Mouse (Mus musculus) small intestine, adult 2 months (tissue): ENCODE data around the gene Acot7. TPM values are rescaled to one million over a fixed set of nuclear protein-coding genes. Genes with fewer than 3 reads are reported as not detected.

ENCODE experiments used
- H3K27ac ChIP-seq: fragments of 200-500 bp; 2 replicates; pipeline ENCODE4 v1.5.1; 2012; ENCODE audit warnings: low read depth, low read length, control low read depth, inconsistent platforms; ENCODE audit not compliant: insufficient read depth
- H3K27me3 ChIP-seq: fragments of 200-500 bp; 2 replicates; pipeline ENCODE4 v1.6.1; 2012; ENCODE audit warnings: mild to moderate bottlenecking, moderate library complexity, low read length, inconsistent platforms; ENCODE audit not compliant: control insufficient read depth, insufficient read depth
- H3K36me3 ChIP-seq: fragments of 200-500 bp; 2 replicates; pipeline ENCODE4 v1.6.1; 2012; ENCODE audit warnings: mild to moderate bottlenecking, low read length, control low read depth, inconsistent platforms; ENCODE audit not compliant: control insufficient read depth, insufficient read depth
- H3K4me1 ChIP-seq: fragments of 200-500 bp; 2 replicates; pipeline ENCODE4 v1.6.1; 2012; ENCODE audit warnings: low read length, inconsistent platforms, mixed read lengths; ENCODE audit not compliant: control insufficient read depth, insufficient read depth, insufficient read length
- H3K4me3 ChIP-seq: fragments of 200-500 bp; 2 replicates; pipeline ENCODE4 v1.5.1; 2012; ENCODE audit warnings: low read depth, mild to moderate bottlenecking, control low read depth, inconsistent platforms, low read length, moderate library complexity
- CTCF ChIP-seq: fragments of 200-500 bp; IDR thresholded peaks from 2 replicates; pipeline ENCODE4 v1.5.1; 2012; ENCODE audit warnings: low read depth, mild to moderate bottlenecking, control low read depth, inconsistent platforms, low read length, moderate library complexity, mixed read lengths; ENCODE audit not compliant: insufficient replicate concordance, insufficient read length; ENCODE audit errors: extremely low read depth
- POLR2A ChIP-seq: fragments of 200-500 bp; IDR thresholded peaks from 2 replicates; pipeline ENCODE4 v1.6.1; 2012; ENCODE audit warnings: low read depth, mild to moderate bottlenecking, control low read depth, inconsistent platforms, low read length, moderate library complexity
- WGBS: fragments of 180-500 bp; shearing (Covaris S2); methylation state at CpG from one replicate; pipeline ENCODE4 v1.1.7; 2018; 5-methylcytosine and 5-hydroxymethylcytosine counted together
- polyA plus RNA-seq: library from polyadenylated mRNA; depleted of rRNA; stranded (reverse); fragments of >200 nt; gene quantifications from 2 replicates; pipeline ENCODE4 v1.2.3, GENCODE M21; 2012

Gene Acot7
- polyA plus RNA-seq, 1 experiment: 33.4 TPM

GRCm38 (mm10) chr4:152182205-152182604 is 4.3 kb downstream of the Acot7 start:
- Histone ChIP-seq H3K4me3 (no peak overlapping the region), H3K27me3 (no peaks in the 10 kb centered on the region), H3K27ac (no peak overlapping the region), H3K36me3 (0 out of 2 replicates have a peak, but pooled peaks cover 2% of the 10 kb centered on the region), H3K4me1 (peaks cover 24% of the 10 kb centered on the region)
- WGBS: 84% methylated on average over 10 of the region's 10 CpGs
- no peak for TF ChIP-seq POLR2A
- no peak for TF ChIP-seq CTCF

GRCm38 (mm10) chr4:152184353-152185035 is 6.6 kb downstream of the Acot7 start:
- 0 out of 2 replicates have a peak, but pooled peaks cover 2% of the 10 kb centered on the region for H3K36me3 ChIP-seq
- TF ChIP-seq POLR2A (no peak), CTCF (0 out of 2 replicates have a peak, but pooled peaks have one; percentile 6)
- no peak overlapping the region for H3K4me3 ChIP-seq
- no peaks in the 10 kb centered on the region for H3K27me3 ChIP-seq
- peaks cover 20% of the 10 kb centered on the region for H3K4me1 ChIP-seq
- H3K27ac ChIP-seq: no peak overlapping the region
- 61% methylated on average over 7 of the region's 7 CpGs for WGBS

GRCm38 (mm10) chr4:152185137-152185509 is 7.2 kb downstream of the Acot7 start:
- WGBS: 13% methylated on average over 3 of the region's 3 CpGs
- no peak overlapping the region for H3K4me3 ChIP-seq
- no peak overlapping the region for H3K27ac ChIP-seq
- TF ChIP-seq CTCF (peak; percentile 37; the same call in 1 of the 2 replicates), POLR2A (no peak)
- 0 out of 2 replicates have a peak, but pooled peaks cover 2% of the 10 kb centered on the region for H3K36me3 ChIP-seq
- H3K27me3 ChIP-seq: no peaks in the 10 kb centered on the region
- peaks cover 23% of the 10 kb centered on the region for H3K4me1 ChIP-seq

GRCm38 (mm10) chr4:152185510-152186204 is 7.7 kb downstream of the Acot7 start:
- Histone ChIP-seq H3K4me3 (peak overlapping the region; percentile 7; the same call in 1 of the 2 replicates), H3K4me1 (peaks cover 23% of the 10 kb centered on the region), H3K27ac (0 out of 2 replicates have a peak overlapping the region, but pooled peaks have one; percentile 36), H3K27me3 (no peaks in the 10 kb centered on the region), H3K36me3 (0 out of 2 replicates have a peak, but pooled peaks cover 2% of the 10 kb centered on the region)
- TF ChIP-seq CTCF: no peak
- TF ChIP-seq POLR2A: no peak
- 37% methylated on average over 19 of the region's 19 CpGs for WGBS

- H3K27ac ChIP-seq: peak overlapping the region; percentile 36
- no peaks in the 10 kb centered on the region for H3K27me3 ChIP-seq
- 70% methylated on average over 14 of the region's 14 CpGs for WGBS
- TF ChIP-seq POLR2A (no peak), CTCF (no peak)
- H3K4me1 ChIP-seq: peaks cover 23% of the 10 kb centered on the region
- 0 out of 2 replicates have a peak, but pooled peaks cover 2% of the 10 kb centered on the region for H3K36me3 ChIP-seq
- H3K4me3 ChIP-seq: peak overlapping the region; percentile 7; the same call in 1 of the 2 replicates
Measured at GRCm38 (mm10) chr4:152186205-152187082, 8.5 kb downstream of the Acot7 start.

GRCm38 (mm10) chr4:152187142-152187541 is 9.2 kb downstream of the Acot7 start:
- H3K4me3 ChIP-seq: no peak overlapping the region
- H3K27ac ChIP-seq: no peak overlapping the region

GRCm38 (mm10) chr4:152188651-152189050 is 10.7 kb downstream of the Acot7 start:
- TF ChIP-seq CTCF: no peak
- no peak for TF ChIP-seq POLR2A

More at GRCm38 (mm10) chr4:152187142-152187541, 9.2 kb downstream of the Acot7 start:
- Histone ChIP-seq H3K27me3 (no peaks in the 10 kb centered on the region), H3K36me3 (0 out of 2 replicates have a peak, but pooled peaks cover 2% of the 10 kb centered on the region), H3K4me1 (peaks cover 23% of the 10 kb centered on the region)
- WGBS: 80% methylated on average over 9 of the region's 9 CpGs
- TF ChIP-seq POLR2A: no peak
- TF ChIP-seq CTCF: no peak

More at GRCm38 (mm10) chr4:152188651-152189050, 10.7 kb downstream of the Acot7 start:
- Histone ChIP-seq H3K4me3 (no peak overlapping the region), H3K36me3 (0 out of 2 replicates have a peak, but pooled peaks cover under 1% of the 10 kb centered on the region), H3K27ac (no peak overlapping the region), H3K27me3 (no peaks in the 10 kb centered on the region), H3K4me1 (peaks cover 26% of the 10 kb centered on the region)
- WGBS: 92% methylated on average over 2 of the region's 2 CpGs
